Mouse (Mus musculus): ENCODE measurements around the gene 1700113H08Rik.
A peak's percentile ranks its signal among the peaks of the same experiment; 100 is the strongest.

Gene 1700113H08Rik

DNA sequence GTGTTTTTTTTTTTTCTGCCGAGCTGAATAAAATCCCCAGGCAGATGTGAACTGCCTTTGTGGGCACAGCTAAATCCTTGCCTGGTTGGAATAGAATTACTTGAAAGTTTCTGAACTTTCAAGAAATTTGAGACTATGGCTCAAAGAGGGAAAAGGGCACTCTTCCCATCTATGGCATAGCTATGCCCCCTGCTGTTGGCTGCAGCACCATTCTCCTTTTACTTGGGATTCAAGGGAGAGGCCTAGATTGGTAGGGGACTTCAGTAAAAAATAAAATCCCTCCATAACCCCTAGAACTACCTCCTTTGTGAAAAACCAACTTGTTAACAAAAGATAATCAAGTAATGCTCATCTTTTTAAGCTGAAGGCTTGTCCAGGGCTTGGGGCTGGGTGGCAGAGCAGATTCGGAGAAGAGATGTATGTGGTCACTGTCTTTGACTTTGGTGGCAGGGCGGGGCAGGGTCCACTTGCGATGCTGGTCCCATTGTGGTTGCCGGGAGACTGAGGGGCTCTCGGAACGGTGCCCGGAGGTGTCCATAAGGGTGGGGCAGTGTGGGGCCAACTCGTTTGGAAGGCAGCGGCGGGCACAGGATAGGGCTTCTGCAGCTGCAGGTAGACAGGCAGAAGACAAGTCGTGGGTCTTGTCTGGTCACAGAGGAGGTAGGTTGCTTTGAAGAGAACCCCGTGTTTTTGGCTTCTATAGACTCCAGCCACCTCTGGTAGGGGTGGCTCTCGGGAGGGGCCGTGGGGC, at the start of gene 1700113H08Rik:
Gene 1700113H08Rik, plus strand, starts transcription at position 546 of the 751 bp plus-strand sequence.
- no peak for DNase-seq (ENCODE audit: low spot score)

DNA sequence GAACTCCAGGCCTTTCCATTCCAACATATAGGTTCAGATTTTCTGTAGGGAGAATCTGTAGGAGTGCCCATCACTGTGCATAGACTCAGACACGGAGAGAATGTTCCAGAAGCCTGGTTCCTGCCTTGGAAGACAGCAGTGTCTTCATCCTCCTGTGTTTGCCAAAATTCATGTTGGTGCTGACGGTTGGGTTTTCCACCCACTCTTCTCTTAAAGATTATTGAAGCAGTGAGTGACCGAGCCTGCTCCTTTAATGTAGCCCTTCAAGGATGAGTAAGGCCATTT, 49.7 kb upstream of the 1700113H08Rik start:
- DNase-seq (ENCODE audit: low spot score): no peak

DNA sequence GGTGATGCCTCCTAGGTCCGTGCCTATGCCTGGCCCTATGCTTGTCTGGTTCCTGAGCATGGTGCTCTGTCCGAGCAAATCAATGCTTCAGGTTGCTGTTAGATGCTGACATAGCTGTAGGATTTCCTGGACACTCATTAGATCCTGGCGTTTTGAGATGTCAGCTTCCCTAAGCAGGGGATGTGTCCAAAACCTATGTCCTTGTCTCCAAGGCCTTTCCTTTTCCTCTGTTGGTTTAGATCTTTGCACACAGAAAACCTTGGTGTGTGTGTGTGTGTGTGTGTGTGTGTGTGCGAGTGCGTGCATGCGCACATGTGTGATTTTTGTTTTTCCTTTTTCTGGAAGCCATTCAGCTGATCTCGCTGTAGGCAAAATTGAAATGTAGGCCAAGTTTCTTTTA, 45.8 kb upstream of the 1700113H08Rik start:
- no peak for DNase-seq (ENCODE audit: low spot score)

DNA sequence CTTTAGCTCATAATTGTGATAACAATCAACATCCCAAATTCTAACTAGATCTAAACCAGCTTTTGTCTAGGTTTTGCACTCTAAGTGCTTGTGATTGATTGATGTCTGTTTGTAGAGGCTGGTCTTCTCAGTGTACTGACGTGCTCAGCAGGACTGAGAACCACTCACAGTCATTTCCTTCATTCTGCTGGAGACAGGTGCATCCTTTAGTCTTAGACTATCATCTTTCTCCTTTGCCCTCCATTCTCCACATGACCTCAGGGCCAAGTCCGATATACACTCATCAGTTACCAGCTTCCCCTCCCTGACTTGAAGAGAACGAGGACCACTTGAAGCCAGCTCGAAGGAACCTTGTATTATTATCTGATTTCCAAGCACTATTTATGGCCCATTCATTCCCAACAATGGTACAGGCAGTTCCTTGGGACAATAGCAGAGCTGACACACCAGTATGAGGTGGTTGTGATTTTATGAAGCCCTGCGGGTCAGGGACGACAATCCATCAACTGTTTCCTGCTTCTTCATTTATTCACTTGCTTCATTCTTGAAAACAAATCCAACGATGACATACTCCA, 43.4 kb upstream of the 1700113H08Rik start:
- DNase-seq (ENCODE audit: low spot score): no peak

DNA sequence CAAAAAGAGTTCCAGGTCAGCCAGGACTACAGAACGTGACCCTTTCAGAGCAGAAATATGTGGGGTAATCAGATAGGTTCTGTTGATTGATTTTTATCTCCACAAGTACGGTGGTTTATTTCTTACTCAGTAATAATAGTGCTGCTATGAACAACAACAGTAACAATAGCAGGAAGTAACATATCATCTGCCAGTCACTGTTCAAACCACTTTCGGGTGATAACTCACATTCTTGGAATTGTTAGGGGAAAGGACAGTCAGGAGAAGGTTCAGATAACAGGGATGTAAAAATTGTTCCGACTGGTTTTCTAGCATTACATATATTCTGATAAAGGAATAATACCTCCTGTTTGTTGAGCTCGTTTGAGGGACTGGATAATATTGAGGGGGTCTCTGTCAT, 42.4 kb upstream of the 1700113H08Rik start:
- DNase-seq (ENCODE audit: low spot score): no peak

DNA sequence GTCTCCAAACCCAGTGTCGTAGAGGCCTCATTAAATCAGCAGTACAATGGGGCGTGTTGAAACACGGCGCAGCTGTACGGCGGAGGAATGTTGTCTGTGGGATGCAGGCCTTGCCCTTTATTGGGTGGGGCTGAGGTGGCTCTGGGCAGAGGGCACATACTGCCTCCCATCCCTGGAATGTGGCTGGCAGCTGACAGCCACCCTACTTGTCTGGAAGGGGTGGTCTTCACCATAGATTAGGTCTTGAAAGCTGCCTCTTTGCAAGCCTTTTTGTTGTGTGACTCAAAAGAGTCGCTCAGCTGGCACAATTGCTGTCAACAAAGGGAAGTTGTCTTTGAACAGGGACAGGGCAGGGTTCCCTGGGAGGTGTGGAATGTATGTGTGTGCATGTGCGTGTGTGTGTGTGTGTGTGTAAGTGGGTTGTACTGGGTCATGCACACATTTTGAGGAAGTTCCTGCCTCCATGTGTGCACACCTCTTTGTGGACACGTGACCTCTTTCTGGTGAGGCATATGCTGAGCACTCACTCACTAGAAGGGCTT, 41.6 kb upstream of the 1700113H08Rik start:
- no peak for DNase-seq (ENCODE audit: low spot score)

DNA sequence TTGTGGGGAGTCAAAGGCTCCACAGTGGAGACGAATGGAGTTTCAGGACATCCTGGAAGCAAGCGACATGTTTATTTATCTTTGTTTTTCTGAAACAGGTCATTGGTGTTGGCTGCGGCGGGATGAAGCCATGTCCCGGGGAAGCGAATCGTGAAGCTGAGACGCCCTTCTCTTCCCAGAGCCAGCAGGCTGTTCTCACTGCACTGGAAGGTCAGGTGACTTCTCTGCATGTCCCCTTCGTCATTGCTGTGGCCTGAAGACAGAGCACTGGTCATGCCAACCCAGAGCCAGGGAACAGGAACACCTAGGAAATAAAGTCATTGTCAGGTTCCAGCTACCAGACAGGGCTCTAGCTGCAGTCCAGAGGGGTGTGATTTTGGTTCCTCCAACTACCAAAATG, 39.0 kb upstream of the 1700113H08Rik start:
- DNase-seq (ENCODE audit: low spot score): no peak

DNA sequence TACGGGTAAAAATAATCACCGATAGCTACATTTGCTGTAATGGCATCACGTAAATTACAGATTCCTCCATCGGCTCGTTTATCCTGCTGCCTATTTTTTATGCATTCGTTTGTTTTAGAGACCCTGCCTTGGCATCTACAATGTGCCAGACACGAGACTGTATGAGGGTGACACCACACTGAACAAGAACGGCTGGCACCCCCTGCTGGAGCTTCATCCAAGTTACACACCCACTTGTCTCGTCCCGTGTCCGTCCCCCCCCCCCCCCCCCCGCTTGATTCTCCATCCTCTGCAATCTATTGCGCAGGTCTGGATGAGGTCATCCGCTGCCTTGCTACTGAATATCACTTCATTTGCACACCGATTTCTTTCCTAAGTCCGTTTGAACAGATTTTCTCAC, 37.1 kb upstream of the 1700113H08Rik start:
- peak; percentile 19 for DNase-seq (ENCODE audit: low spot score)

DNA sequence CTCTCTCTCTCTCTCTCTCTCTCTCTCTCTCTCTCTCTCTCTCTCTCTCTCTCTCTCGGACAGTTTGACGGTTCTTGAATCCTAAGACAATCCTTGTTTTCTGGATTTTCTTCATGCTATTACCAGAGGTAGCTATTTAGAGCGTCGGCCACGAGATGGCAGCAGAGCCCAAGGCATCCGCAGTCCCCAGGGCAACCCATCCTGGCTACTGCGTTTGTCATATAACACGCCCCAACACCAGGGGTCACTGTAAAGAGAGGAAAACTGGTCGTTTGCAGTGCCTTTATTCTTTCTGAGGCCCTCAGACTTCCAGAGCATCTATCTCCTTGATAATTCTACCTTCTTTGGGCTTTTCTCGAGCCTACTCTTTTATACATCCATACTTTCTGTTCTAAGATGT, 33.0 kb upstream of the 1700113H08Rik start:
- peak; percentile 70 for DNase-seq (ENCODE audit: low spot score)

DNA sequence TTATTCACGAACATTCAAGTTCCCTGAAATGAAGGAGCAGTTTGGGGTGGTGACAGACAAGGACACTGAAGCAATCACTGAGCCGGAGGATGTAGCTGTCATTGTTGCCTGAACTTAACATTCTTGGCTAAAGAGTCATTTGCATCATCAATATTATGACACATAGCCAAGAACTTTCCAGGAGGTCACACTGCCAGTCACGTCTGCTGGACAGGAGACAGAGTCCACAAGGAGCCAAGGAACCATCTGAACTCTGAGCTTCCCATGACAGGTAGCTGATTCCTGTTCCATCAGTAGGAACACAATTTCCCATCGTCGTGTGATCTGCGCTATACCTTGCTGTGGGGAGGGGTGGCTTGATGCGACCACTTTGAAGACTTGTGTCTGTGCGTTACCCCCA, 25.1 kb upstream of the 1700113H08Rik start:
- no peak for DNase-seq (ENCODE audit: low spot score)

DNA sequence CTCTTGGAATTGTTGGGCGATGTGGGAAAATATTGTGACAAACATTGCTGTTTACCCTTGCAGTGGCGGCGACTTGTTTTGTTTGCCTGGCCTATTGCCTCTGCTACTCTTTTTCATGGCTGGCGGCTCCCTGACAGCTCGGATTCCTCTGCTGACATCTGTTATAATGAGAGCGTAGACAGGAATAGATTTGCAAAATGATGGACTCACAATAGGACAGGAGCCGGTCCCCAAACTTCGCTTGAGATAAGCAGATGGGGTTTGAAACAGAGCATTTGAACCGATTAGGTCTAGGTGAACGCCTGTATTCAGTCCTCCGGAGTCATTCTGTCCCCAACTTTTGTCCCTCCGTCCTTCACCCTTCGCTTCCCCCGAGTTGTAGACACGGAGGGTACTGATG, 22.0 kb upstream of the 1700113H08Rik start:
- no peak for DNase-seq (ENCODE audit: low spot score)

DNA sequence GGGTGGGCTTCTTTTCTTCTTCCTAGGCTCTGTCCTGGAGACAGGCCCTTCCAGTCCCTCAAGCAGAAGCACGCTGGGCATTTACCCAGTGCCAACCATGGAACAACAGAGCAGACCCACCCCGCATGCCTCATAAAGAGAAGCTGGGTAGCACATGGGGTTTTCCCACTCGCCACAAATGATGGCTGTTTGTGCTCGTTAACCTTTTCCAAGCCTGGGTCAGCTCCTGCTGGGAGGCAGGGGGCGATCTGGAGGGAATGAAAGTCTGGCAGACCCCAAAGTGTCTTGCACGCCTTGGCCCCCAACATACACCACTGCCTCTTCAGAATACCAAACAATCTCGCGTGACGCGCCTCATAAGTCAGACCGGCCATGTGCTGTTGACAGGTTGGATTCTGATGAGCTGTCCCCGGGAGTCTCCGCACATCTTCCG, 21.6 kb upstream of the 1700113H08Rik start:
- no peak for DNase-seq (ENCODE audit: low spot score)

DNA sequence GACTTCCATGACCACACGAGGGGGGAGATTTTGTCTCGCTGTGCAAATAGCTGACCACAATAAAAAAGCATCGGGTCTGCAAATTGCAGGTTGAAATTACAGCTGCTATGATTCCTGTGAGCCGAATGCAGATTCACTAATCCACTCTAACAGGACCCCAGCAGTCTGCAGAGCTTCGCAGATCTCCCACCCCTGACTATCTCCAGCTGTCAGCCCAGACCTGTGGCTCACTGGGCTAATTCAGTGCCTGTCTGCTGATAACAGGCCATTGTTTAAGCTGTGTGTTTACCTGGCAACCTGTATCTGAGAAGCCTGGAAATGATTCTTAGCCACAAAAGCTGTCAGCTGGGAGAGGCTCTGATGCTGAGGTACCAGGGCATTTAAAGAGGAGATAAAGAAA, 20.8 kb upstream of the 1700113H08Rik start:
- DNase-seq (ENCODE audit: low spot score): no peak

DNA sequence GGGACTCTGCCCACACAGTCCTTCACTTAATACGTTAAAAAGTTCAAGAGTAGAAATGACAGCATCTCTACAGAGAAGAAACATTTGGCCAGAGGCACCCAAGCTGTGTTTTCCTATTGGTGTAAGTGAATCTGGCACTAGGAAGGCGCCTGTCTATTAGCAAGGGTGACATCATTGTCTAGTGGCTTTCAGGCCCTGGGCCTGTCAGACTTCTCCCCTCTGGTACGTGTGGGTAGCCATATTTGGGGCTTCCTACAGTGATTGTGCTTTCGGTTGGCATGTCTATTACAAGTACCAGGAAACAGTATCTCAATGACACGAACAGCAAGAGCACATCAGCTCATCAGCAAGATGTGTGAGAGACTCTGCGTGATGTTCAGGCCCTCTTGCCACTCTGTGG, 18.5 kb upstream of the 1700113H08Rik start:
- no peak for DNase-seq (ENCODE audit: low spot score)

DNA sequence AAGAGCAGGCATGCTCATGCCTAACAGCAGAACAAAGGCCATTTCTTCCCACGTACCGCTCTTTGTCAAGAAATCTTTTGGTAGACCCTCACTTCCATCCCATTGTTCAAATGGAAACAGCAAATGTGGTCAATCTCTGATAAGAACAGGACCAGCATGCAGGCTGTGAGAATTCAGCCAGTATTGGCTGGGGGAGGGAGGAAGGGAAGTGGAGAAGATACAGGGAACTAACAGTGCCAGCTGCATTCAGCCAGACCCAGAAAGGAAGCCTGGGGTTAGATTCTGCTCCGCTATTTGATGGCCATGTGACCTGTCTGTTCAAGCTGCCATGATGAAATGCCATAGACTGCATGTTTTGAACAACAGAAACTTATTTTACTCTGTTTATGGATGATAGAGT, 18.0 kb upstream of the 1700113H08Rik start:
- DNase-seq (ENCODE audit: low spot score): no peak

DNA sequence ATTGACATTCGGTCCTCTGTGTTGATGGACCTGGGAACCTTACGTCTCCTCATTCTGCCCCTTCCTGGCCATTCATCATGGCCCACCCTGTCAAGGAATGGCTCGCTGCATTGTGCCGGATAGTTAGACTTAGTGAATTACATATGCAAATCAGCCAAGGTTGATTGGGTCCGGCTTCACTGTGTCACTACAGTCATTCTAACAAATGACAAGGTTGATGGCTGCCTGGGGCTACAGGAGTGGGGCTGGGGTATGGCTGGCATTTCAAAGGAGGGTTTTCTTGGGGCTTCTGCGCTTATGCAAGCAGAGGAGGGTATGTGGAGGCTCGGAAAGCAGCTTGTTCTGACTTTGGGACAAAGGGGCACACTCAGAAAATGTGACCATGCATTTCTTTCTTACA, 16.6 kb upstream of the 1700113H08Rik start:
- DNase-seq (ENCODE audit: low spot score): no peak

DNA sequence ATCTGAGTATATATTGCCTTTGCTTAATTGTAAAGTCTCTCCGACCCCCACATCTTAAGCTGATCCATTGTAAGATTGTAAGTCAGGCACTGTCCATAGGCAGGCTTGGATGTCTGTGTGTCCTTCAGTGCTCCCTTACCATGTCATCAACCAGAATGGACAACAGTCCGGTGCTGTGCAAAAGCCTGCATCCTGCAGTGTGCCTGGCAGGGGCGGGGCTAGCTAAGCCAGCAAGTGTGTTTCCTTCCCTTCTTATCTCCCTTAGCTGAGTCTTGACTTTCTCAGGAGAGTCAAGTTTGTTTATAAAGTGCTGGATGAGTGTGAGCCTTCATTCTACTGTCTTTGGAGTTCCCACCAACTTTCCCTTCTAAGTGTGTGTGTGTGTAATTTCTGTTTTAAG, 12.6 kb upstream of the 1700113H08Rik start:
- no peak for DNase-seq (ENCODE audit: low spot score)

DNA sequence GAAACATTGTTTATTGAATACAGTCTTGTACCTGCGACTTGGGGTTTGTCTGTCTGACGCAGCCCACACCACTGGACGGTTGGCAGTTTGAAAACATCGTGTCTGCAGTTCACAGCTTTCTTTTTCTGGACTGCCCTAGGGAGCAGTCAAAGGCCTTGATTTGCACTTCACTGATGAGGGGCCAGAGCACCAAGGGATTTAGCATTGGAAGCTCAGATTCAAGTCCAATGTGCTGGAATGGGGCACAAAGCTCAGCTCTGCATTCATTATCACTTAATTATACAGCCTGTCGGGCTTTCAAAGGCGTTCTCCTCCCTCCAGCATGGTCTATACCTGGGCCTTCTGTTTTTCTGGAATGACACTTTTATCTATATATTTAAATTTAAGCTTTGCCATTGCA, 11.4 kb upstream of the 1700113H08Rik start:
- no peak for DNase-seq (ENCODE audit: low spot score)

DNA sequence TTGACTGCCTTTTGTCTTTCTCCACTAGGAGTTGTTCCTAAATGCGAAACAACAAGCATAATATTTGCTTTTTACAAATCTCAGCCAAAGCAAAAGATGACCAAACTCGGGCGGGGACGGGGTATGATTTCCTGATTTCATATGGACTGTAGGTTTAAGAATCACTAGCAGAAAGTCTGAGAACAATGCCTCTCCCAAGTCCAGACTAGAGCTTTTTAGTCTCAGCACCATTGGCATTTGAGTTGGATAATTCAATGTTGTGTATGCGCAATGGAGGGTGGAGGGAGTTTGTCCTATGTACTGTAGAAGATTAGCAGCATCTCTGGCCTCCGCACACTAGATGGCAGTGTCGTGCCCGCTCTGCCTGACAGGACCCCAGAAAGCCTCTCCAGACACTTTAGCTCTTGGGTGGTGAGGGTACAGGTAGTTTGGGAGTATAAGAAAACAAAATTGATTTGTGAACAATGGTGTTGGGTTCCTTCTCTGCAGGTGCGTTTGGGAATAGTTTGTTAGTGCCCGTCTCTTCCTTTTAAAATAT, 10.8 kb upstream of the 1700113H08Rik start:
- DNase-seq (ENCODE audit: low spot score): no peak

DNA sequence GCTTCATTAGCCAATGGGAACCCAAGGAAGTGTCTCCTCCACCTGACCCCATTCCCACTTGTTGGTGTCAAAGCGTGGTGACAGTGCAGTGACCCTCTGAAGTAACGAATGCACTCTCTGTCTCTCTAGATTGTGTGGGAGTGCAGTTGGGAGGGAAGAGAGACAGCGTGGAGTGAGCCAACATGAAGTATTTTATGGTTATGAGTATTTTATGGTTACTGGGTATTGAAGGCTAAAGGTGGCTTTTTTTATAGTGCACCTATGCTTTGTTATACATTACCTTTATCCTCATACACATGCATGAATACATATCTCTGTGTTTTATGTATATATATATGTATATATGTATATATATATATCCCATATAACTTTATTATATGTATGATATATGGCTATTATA, 8.7 kb upstream of the 1700113H08Rik start:
- no peak for DNase-seq (ENCODE audit: low spot score)

DNA sequence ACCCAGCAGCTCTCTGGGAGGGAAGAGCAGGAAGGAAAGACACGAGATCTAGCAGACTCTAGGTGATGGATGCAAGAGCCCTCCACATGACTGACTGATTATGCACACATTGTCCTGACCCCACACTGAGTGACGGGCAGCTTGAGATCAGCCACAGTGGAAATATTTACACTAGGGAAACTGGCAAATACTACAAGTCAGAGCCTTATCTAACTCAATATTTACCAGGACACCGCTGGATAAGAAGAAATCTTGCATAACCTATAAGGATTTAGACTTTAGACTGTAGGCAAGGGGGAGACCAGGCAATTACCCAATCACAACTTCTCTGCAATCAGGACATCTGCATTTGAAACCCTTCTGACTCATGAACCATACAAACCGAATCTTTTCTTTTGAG, 6.1 kb upstream of the 1700113H08Rik start:
- no peak for DNase-seq (ENCODE audit: low spot score)

DNA sequence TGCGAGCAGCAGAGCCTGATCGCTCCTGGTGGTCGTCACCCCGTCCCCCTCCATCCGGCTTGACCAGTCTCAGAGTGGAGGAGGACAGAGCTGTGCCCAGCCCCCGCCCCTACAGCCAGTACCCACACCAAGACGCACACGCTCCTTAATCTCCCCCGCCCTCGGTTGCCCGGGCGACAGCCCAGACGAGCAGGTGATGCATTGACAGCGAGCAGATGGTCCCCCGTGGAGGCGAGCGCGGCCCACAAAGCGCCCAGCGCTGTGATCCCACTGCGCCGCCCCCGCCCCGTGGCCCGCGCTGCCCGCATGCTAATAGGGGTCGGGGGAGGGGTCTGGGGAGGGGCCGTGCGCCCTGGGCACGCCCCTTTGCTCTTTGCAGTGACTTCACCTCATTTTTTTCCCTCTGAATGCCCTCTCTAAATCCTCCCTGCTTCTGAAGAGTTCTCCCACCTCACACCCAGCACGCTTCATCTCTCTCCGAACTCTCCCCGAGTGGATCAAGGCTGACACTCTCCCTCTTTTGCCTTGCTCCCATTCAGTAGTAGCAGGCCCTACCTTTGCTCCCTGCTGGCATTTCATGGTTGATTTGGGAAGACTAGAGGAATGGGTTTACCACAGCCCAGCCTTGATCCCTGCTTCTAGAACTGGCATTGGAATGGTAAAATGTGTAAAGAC, 543 bp downstream of the 1700113H08Rik start:
- no peak for DNase-seq (ENCODE audit: low spot score)

DNA sequence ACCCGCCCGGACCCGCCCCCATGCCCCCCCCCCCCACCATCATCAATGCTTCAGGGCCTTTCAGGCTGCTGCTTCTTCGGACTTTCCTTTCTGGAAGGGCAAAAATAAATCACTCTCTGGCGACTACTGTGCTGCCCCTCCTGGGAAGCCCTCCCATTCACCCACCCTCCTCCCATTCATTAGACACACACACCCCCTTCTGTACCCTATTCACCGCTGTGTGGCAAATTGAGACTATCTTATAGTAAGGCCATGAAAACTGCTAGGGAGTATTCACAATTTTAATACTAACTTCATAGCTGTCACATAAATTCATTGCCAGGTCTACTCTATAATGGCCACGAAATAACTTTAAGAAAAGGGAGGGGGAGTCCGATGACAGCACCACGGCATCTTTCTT, 1.1 kb downstream of the 1700113H08Rik start:
- DNase-seq (ENCODE audit: low spot score): no peak

All from ovary, postnatal 14 days (tissue).